Mouse (Mus musculus) cerebellum, adult 2 months (tissue): ENCODE measurements around the gene Shank3.

Source experiments
- CTCF ChIP-seq: fragments of 200-500 bp; IDR thresholded peaks from 2 replicates; pipeline ENCODE4 v1.5.1; 2011; ENCODE audit warnings: low read depth, mild to moderate bottlenecking, control low read depth, low read length, moderate library complexity, borderline replicate concordance; ENCODE audit not compliant: insufficient read depth
- POLR2A ChIP-seq: fragments of 200-500 bp; IDR thresholded peaks from 2 replicates; pipeline ENCODE4 v1.6.1; 2011; ENCODE audit warnings: low read length, control low read depth, borderline replicate concordance; ENCODE audit not compliant: insufficient read depth

GRCm38 (mm10) chr15:89452906-89453864 is 46.2 kb upstream of the Shank3 start:
- TF ChIP-seq CTCF, result no peak
- no peak for TF ChIP-seq POLR2A
